Mouse (Mus musculus): ENCODE measurements at regions not wholly inside any gene's neighbourhood (a gene's known extent, or its start where the extent isn't known, plus 50 kb on each side); places are given as distances from the start of the nearest gene placed in this dataset.
"Not testable (repeated sequence)": the region's sequence is repeated elsewhere in the genome, so short reads cannot be mapped to it uniquely, and the experiment has no call there.

- DNase-seq (ENCODE audit: low spot score) (no peak), ATAC-seq (ENCODE audit: low read depth) (no peak)
- Histone ChIP-seq H3K36me3 (ENCODE audit: control insufficient read depth, insufficient read depth, low read length) (no peaks in the 10 kb centered on the region), H3K9ac (ENCODE audit: low read depth, low read length) (no peak overlapping the region), H3K9me3 (ENCODE audit: control insufficient read depth, low read length) (no peaks in the 10 kb centered on the region), H3K27ac (replicated peaks; ENCODE audit: low read depth, low read length) (no peak overlapping the region), H3K4me2 (ENCODE audit: low read depth, low read length) (no peak overlapping the region), H3K4me3 (ENCODE audit: low read depth, low read length) (no peak overlapping the region), H3K27me3 (replicated peaks; ENCODE audit: control insufficient read depth, insufficient read depth, low read length) (no peaks in the 10 kb centered on the region), H3K4me1 (ENCODE audit: control insufficient read depth, insufficient read depth, low read length) (no peaks in the 10 kb centered on the region)
- WGBS: 100% methylated on average over 1 of the region's 1 CpGs
These were observed 146.0 kb upstream of the Pcsk5 start for GRCm38 (mm10) chr19:17983416-17983815.

GRCm38 (mm10) chr19:17965566-17965965, 128.1 kb upstream of the Pcsk5 start:
- Histone ChIP-seq H3K9me3 (ENCODE audit: control insufficient read depth, low read length) (no peaks in the 10 kb centered on the region), H3K4me1 (ENCODE audit: control insufficient read depth, insufficient read depth, low read length) (no peaks in the 10 kb centered on the region), H3K4me2 (ENCODE audit: low read depth, low read length) (no peak overlapping the region), H3K36me3 (ENCODE audit: control insufficient read depth, insufficient read depth, low read length) (no peaks in the 10 kb centered on the region), H3K9ac (ENCODE audit: low read depth, low read length) (no peak overlapping the region), H3K27ac (replicated peaks; ENCODE audit: low read depth, low read length) (no peak overlapping the region), H3K27me3 (replicated peaks; ENCODE audit: control insufficient read depth, insufficient read depth, low read length) (no peaks in the 10 kb centered on the region), H3K4me3 (ENCODE audit: low read depth, low read length) (no peak overlapping the region)
- no peak for DNase-seq (ENCODE audit: low spot score)
- no peak for ATAC-seq (ENCODE audit: low read depth)
- WGBS: 83% methylated on average over 1 of the region's 1 CpGs

GRCm38 (mm10) chr19:17958440-17958839, 121.0 kb upstream of the Pcsk5 start:
- Histone ChIP-seq H3K27me3 (replicated peaks; ENCODE audit: control insufficient read depth, insufficient read depth, low read length) (no peaks in the 10 kb centered on the region), H3K27ac (replicated peaks; ENCODE audit: low read depth, low read length) (no peak overlapping the region), H3K4me3 (ENCODE audit: low read depth, low read length) (no peak overlapping the region), H3K9ac (ENCODE audit: low read depth, low read length) (no peak overlapping the region), H3K9me3 (ENCODE audit: control insufficient read depth, low read length) (no peaks in the 10 kb centered on the region), H3K4me1 (ENCODE audit: control insufficient read depth, insufficient read depth, low read length) (no peaks in the 10 kb centered on the region), H3K4me2 (ENCODE audit: low read depth, low read length) (no peak overlapping the region), H3K36me3 (ENCODE audit: control insufficient read depth, insufficient read depth, low read length) (no peaks in the 10 kb centered on the region)
- DNase-seq (ENCODE audit: low spot score) (no peak), ATAC-seq (ENCODE audit: low read depth) (no peak)

GRCm38 (mm10) chr19:17932665-17933064, 95.2 kb upstream of the Pcsk5 start:
- Histone ChIP-seq H3K27me3 (replicated peaks; ENCODE audit: control insufficient read depth, insufficient read depth, low read length) (no peaks in the 10 kb centered on the region), H3K9ac (ENCODE audit: low read depth, low read length) (no peak overlapping the region), H3K4me1 (ENCODE audit: control insufficient read depth, insufficient read depth, low read length) (no peaks in the 10 kb centered on the region), H3K36me3 (ENCODE audit: control insufficient read depth, insufficient read depth, low read length) (no peaks in the 10 kb centered on the region), H3K4me2 (ENCODE audit: low read depth, low read length) (no peak overlapping the region), H3K9me3 (ENCODE audit: control insufficient read depth, low read length) (no peaks in the 10 kb centered on the region), H3K4me3 (ENCODE audit: low read depth, low read length) (no peak overlapping the region), H3K27ac (replicated peaks; ENCODE audit: low read depth, low read length) (no peak overlapping the region)
- ATAC-seq (ENCODE audit: low read depth): no peak
- no peak for DNase-seq (ENCODE audit: low spot score)
- WGBS: 70% methylated on average over 4 of the region's 4 CpGs

GRCm38 (mm10) chr19:17927121-17927520, 89.7 kb upstream of the Pcsk5 start:
- not testable (repeated sequence) for H3K36me3 ChIP-seq (ENCODE audit: control insufficient read depth, insufficient read depth, low read length); H3K27ac ChIP-seq (replicated peaks; ENCODE audit: low read depth, low read length); H3K9ac ChIP-seq (ENCODE audit: low read depth, low read length); H3K4me1 ChIP-seq (ENCODE audit: control insufficient read depth, insufficient read depth, low read length); DNase-seq (ENCODE audit: low spot score); H3K4me2 ChIP-seq (ENCODE audit: low read depth, low read length); H3K9me3 ChIP-seq (ENCODE audit: control insufficient read depth, low read length); H3K4me3 ChIP-seq (ENCODE audit: low read depth, low read length); ATAC-seq (ENCODE audit: low read depth); H3K27me3 ChIP-seq (replicated peaks; ENCODE audit: control insufficient read depth, insufficient read depth, low read length)
- WGBS: 91% methylated on average over 8 of the region's 8 CpGs

GRCm38 (mm10) chr19:17907579-17907978, 70.1 kb upstream of the Pcsk5 start:
- no peak overlapping the region for H3K4me2 ChIP-seq (ENCODE audit: low read depth, low read length)
- WGBS: 52% methylated on average over 1 of the region's 1 CpGs
- ATAC-seq (ENCODE audit: low read depth): no peak

GRCm38 (mm10) chr19:17904120-17904519, 66.7 kb upstream of the Pcsk5 start:
- no peak overlapping the region for H3K9ac ChIP-seq (ENCODE audit: low read depth, low read length)
- ATAC-seq (ENCODE audit: low read depth): no peak
- no peak overlapping the region for H3K4me2 ChIP-seq (ENCODE audit: low read depth, low read length)
- H3K27ac ChIP-seq (replicated peaks; ENCODE audit: low read depth, low read length): no peak overlapping the region
- H3K36me3 ChIP-seq (ENCODE audit: control insufficient read depth, insufficient read depth, low read length): no peaks in the 10 kb centered on the region
- no peaks in the 10 kb centered on the region for H3K4me1 ChIP-seq (ENCODE audit: control insufficient read depth, insufficient read depth, low read length)
- H3K9me3 ChIP-seq (ENCODE audit: control insufficient read depth, low read length): 0 out of 2 replicates have a peak, but pooled peaks cover 2% of the 10 kb centered on the region
- H3K27me3 ChIP-seq (replicated peaks; ENCODE audit: control insufficient read depth, insufficient read depth, low read length): no peaks in the 10 kb centered on the region
- H3K4me3 ChIP-seq (ENCODE audit: low read depth, low read length): no peak overlapping the region
- 92% methylated on average over 3 of the region's 3 CpGs for WGBS
- DNase-seq (ENCODE audit: low spot score): no peak

More at GRCm38 (mm10) chr19:17907579-17907978, 70.1 kb upstream of the Pcsk5 start:
- Histone ChIP-seq H3K9me3 (ENCODE audit: control insufficient read depth, low read length) (0 out of 2 replicates have a peak, but pooled peaks cover 13% of the 10 kb centered on the region), H3K9ac (ENCODE audit: low read depth, low read length) (no peak overlapping the region), H3K4me1 (ENCODE audit: control insufficient read depth, insufficient read depth, low read length) (no peaks in the 10 kb centered on the region), H3K36me3 (ENCODE audit: control insufficient read depth, insufficient read depth, low read length) (no peaks in the 10 kb centered on the region), H3K27me3 (replicated peaks; ENCODE audit: control insufficient read depth, insufficient read depth, low read length) (no peaks in the 10 kb centered on the region), H3K27ac (replicated peaks; ENCODE audit: low read depth, low read length) (no peak overlapping the region), H3K4me3 (ENCODE audit: low read depth, low read length) (no peak overlapping the region)
- DNase-seq (ENCODE audit: low spot score): no peak

GRCm38 (mm10) chr19:17892615-17893014, 55.2 kb upstream of the Pcsk5 start:
- Histone ChIP-seq H3K9ac (ENCODE audit: low read depth, low read length) (no peak overlapping the region), H3K4me1 (ENCODE audit: control insufficient read depth, insufficient read depth, low read length) (no peaks in the 10 kb centered on the region), H3K4me3 (ENCODE audit: low read depth, low read length) (no peak overlapping the region), H3K4me2 (ENCODE audit: low read depth, low read length) (no peak overlapping the region), H3K9me3 (ENCODE audit: control insufficient read depth, low read length) (no peaks in the 10 kb centered on the region), H3K27ac (replicated peaks; ENCODE audit: low read depth, low read length) (no peak overlapping the region), H3K27me3 (replicated peaks; ENCODE audit: control insufficient read depth, insufficient read depth, low read length) (no peaks in the 10 kb centered on the region), H3K36me3 (ENCODE audit: control insufficient read depth, insufficient read depth, low read length) (no peaks in the 10 kb centered on the region)
- ATAC-seq (ENCODE audit: low read depth) (no peak), DNase-seq (ENCODE audit: low spot score) (no peak)
